Mouse (Mus musculus): ENCODE data around the gene Tmem17. TPM values are rescaled to one million over a fixed set of nuclear protein-coding genes. Genes with fewer than 3 reads are reported as not detected.

The Tmem17 gene
- polyA plus RNA-seq, 1 experiment from 2014 or later, result 7.9 TPM

DNA sequence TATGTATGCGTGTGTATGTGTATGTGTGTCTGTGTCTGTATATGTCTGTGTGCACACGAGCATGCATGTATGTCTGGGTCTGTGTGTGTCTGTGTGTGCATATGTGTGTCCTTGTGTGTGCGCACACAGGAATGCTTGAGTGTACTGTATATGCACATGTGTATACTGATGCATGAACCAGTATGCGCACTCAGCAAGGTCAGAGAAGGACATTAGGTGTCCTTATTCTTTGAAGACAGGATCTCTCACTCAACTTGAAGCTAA is 49.4 kb downstream of the Tmem17 start:
- WGBS, result 88% methylated on average over 4 of the region's 4 CpGs

DNA sequence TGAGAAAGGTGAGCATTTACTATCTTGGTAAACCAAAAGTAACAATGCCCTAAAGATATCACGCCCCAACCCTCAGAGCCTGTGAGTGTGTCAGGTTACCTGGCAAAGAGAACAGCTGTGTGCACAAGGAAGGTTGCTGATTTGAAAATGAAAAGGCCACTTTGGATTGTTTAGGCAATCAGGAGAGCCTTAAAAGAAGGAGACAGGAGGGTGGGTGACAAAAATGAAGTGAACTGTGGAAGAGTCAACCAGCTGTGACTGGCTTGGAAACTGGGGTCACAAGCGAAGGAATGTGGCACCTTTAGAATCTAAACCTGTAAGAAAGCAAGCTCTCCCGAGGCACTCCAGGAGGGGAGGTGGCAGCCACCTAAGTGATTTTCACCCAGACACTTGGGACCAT is 51.8 kb downstream of the Tmem17 start:
- DNase-seq (ENCODE audit: low spot score), result no peak
- H3K9ac ChIP-seq (ENCODE audit: low read length), result no peak overlapping the region
- no peak overlapping the region for H3K4me3 ChIP-seq (ENCODE audit: low read depth, low read length)
- H3K9me3 ChIP-seq (ENCODE audit: control insufficient read depth, low read length), result no peaks in the 10 kb centered on the region
- no peaks in the 10 kb centered on the region for H3K4me1 ChIP-seq (replicated peaks; ENCODE audit: control insufficient read depth, insufficient read depth)
- WGBS, result 54% methylated on average over 3 of the region's 3 CpGs
- H3K4me2 ChIP-seq (replicated peaks; ENCODE audit: low read depth), result no peak overlapping the region
- no peak for ATAC-seq (ENCODE audit: low FRiP score, low TSS enrichment)
- H3K27me3 ChIP-seq (ENCODE audit: control insufficient read depth, insufficient read depth, low read length), result no peaks in the 10 kb centered on the region
- TF ChIP-seq CTCF (IDR thresholded peaks at IDR 0.05; ENCODE audit: low read depth) (no peak), EP300 (optimal IDR thresholded peaks at IDR 0.05) (no peak)
- H3K27ac ChIP-seq (replicated peaks), result no peak overlapping the region
- H3K36me3 ChIP-seq (ENCODE audit: control insufficient read depth, insufficient read depth, low read length), result no peaks in the 10 kb centered on the region

More for the DNA sequence above, 49.4 kb downstream of the Tmem17 start:
- no peak overlapping the region for H3K4me3 ChIP-seq (ENCODE audit: low read depth, low read length)
- TF ChIP-seq CTCF (IDR thresholded peaks at IDR 0.05; ENCODE audit: low read depth) (no peak), EP300 (optimal IDR thresholded peaks at IDR 0.05) (no peak)
- H3K27ac ChIP-seq (replicated peaks), result no peak overlapping the region
- H3K4me1 ChIP-seq (replicated peaks; ENCODE audit: control insufficient read depth, insufficient read depth), result no peaks in the 10 kb centered on the region
- H3K9me3 ChIP-seq (ENCODE audit: control insufficient read depth, low read length), result no peaks in the 10 kb centered on the region
- DNase-seq (ENCODE audit: low spot score) (no peak), ATAC-seq (ENCODE audit: low FRiP score, low TSS enrichment) (no peak)
- no peaks in the 10 kb centered on the region for H3K36me3 ChIP-seq (ENCODE audit: control insufficient read depth, insufficient read depth, low read length)
- H3K4me2 ChIP-seq (replicated peaks; ENCODE audit: low read depth), result no peak overlapping the region
- H3K9ac ChIP-seq (ENCODE audit: low read length), result no peak overlapping the region
- H3K27me3 ChIP-seq (ENCODE audit: control insufficient read depth, insufficient read depth, low read length), result no peaks in the 10 kb centered on the region

DNA sequence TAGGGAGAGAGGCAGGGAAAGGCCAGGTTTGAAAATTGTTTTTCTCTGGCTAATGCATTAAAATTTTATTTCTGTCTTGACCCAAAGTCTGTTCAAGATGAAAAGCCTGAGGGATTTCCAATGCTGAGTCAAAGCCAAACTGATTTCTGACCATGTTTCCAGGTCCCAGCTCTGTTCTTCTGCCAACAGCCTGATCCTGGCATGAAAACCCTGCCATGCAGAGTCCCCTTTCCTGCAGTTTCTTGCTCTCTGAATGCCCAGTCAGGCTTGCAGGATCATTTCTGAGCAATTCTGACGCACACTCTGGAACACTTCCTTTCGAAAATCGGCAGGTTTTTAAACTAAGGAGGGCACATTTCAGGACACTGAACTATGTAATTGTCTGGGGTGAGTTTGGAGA is 52.8 kb downstream of the Tmem17 start:
- Histone ChIP-seq H3K4me3 (ENCODE audit: low read depth, low read length) (no peak overlapping the region), H3K9ac (ENCODE audit: low read length) (no peak overlapping the region), H3K27me3 (ENCODE audit: control insufficient read depth, insufficient read depth, low read length) (no peaks in the 10 kb centered on the region), H3K4me2 (replicated peaks; ENCODE audit: low read depth) (no peak overlapping the region), H3K9me3 (ENCODE audit: control insufficient read depth, low read length) (no peaks in the 10 kb centered on the region), H3K27ac (replicated peaks) (no peak overlapping the region), H3K4me1 (replicated peaks; ENCODE audit: control insufficient read depth, insufficient read depth) (no peaks in the 10 kb centered on the region), H3K36me3 (ENCODE audit: control insufficient read depth, insufficient read depth, low read length) (no peaks in the 10 kb centered on the region)
- DNase-seq (ENCODE audit: low spot score), result no peak
- ATAC-seq (ENCODE audit: low FRiP score, low TSS enrichment), result no peak
- TF ChIP-seq EP300 (optimal IDR thresholded peaks at IDR 0.05) (no peak), CTCF (IDR thresholded peaks at IDR 0.05; ENCODE audit: low read depth) (no peak)
- WGBS, result 79% methylated on average over 3 of the region's 3 CpGs

Other genes starting within 250 kb of the Tmem17 start
- 3.6 and 3.8 TPM in 2 replicates for gene Ehbp1, start 169.8 kb upstream of the Tmem17 start, polyA plus RNA-seq (2015; fragmentation: Nextera tagmentation; extraction: Ambion mirVana)